Mouse (Mus musculus): ENCODE results near the gene Mdga1.

The Mdga1 gene

DNA sequence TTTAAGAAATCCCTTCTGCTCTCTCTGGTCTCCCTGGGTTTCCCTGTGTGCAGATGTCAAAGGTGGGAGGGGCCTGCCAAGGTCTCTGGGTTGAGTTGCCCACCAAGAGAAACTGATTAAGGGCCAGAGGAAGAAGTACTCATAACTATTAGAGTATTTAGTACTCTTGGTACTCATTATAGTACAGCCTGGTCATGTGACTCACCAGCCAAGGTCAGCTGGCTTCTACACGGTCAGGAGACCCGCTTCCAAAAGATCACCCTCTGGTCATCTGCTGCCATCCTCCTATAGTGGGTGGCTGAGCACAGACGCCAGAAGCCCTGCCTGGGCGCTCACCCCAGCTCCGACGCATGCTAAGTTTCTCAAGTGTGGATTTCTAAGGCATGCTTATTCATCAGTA is 124.9 kb downstream of the Mdga1 start:
- DNase-seq (ENCODE audit: low read depth, low spot score) = no peak

- DNase-seq (ENCODE audit: low read depth, low spot score) = no peak
These were observed 126.3 kb downstream of the Mdga1 start for GRCm38 (mm10) chr17:29843419-29844162.

- DNase-seq (ENCODE audit: low read depth, low spot score) = no peak
These were observed 127.9 kb downstream of the Mdga1 start for GRCm38 (mm10) chr17:29841781-29842690.

- DNase-seq (ENCODE audit: low read depth, low spot score) = no peak
These were observed 131.9 kb downstream of the Mdga1 start for GRCm38 (mm10) chr17:29838029-29838428.

DNA sequence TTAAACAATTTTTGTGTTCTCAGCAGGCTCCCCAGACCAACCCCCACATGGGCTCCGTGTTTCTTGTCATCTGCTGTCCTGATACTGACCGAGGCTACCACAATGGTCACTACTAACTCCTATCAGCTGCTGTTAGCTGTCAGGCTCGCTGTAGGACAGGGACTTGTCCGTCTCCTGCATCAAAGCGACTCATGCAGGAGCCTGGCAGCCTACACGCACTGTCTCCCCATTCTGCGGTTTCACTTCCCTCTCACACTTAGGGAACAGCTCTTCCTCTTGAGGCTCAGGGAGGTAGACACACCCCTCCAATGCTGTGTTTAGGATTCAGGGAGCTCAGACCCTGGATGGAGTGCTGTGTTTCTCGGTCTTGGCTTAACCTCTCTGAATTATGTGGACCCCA is 132.4 kb downstream of the Mdga1 start:
- no peak for DNase-seq (ENCODE audit: low read depth, low spot score)

GRCm38 (mm10) chr17:29834768-29835167 is 135.1 kb downstream of the Mdga1 start:
- DNase-seq (ENCODE audit: low read depth, low spot score) = no peak

GRCm38 (mm10) chr17:29834333-29834732 is 135.6 kb downstream of the Mdga1 start:
- no peak for DNase-seq (ENCODE audit: low read depth, low spot score)

GRCm38 (mm10) chr17:29831696-29832095 is 138.2 kb downstream of the Mdga1 start:
- DNase-seq (ENCODE audit: low read depth, low spot score) = no peak

GRCm38 (mm10) chr17:29829136-29829535 is 140.8 kb downstream of the Mdga1 start:
- no peak for DNase-seq (ENCODE audit: low read depth, low spot score)

- no peak for DNase-seq (ENCODE audit: low read depth, low spot score)
These were observed 142.3 kb downstream of the Mdga1 start for GRCm38 (mm10) chr17:29827602-29828001.

GRCm38 (mm10) chr17:29824512-29825120 is 145.3 kb downstream of the Mdga1 start:
- DNase-seq (ENCODE audit: low read depth, low spot score) = no peak

DNA sequence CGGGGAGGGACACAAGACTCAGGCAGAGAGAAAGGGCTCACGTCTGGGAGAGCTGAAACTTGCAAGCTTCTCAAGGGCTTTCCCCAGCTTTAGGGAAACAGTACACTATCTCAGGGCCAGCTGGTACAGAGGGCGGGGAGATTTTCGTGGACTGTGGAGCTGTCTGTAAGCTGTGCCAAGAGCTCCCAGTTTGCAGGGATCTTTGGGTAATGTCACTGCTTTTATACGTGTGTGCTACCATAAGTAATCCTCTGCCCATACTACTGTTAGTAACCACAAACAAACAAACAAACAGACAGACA is 145.7 kb downstream of the Mdga1 start:
- no peak for DNase-seq (ENCODE audit: low read depth, low spot score)

- DNase-seq (ENCODE audit: low read depth, low spot score) = no peak
These were observed 146.3 kb downstream of the Mdga1 start for GRCm38 (mm10) chr17:29823439-29824207.

- no peak for DNase-seq (ENCODE audit: low read depth, low spot score)
These were observed 150.3 kb downstream of the Mdga1 start for GRCm38 (mm10) chr17:29819608-29820007.

GRCm38 (mm10) chr17:29818989-29819388 is 150.9 kb downstream of the Mdga1 start:
- no peak for DNase-seq (ENCODE audit: low read depth, low spot score)

DNA sequence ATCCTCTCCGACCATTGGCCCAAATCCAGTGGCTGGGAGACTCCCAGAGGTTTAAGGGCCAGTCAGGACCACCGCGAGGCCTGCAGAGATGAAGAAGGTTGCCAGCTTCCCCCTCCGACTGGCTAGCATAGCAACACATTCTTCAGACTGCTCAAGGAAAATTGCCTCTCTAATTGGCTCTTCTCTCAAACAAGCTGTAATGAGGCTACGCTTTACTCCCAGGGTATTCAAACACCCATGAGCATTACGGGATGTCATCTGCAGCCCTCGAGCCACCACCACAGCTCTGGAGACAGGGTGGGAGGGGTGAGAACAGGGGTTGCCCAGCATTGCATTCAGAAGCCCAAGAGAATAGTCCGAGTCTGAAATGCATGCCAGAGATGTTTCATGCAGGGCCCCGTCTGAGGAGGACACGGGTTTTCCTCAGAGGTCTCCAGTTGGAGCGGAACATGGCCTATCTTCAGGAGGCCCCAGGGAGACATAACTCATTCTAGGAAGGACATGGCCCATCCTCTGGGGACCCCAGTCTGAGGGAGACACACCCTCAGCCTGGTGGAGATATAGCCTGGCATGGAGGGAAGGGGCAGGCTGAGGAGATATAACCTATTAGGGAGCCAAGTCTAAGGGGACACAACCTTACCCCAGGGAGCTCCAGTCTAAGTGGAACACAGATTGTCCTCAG is 151.5 kb downstream of the Mdga1 start:
- DNase-seq (ENCODE audit: low read depth, low spot score) = no peak

GRCm38 (mm10) chr17:29814758-29815157 is 155.1 kb downstream of the Mdga1 start:
- no peak for DNase-seq (ENCODE audit: low read depth, low spot score)

- no peak for DNase-seq (ENCODE audit: low read depth, low spot score)
These were observed 156.6 kb downstream of the Mdga1 start for GRCm38 (mm10) chr17:29813328-29813727.

GRCm38 (mm10) chr17:29803545-29803944 is 166.3 kb downstream of the Mdga1 start:
- no peak for DNase-seq (ENCODE audit: low read depth, low spot score)

GRCm38 (mm10) chr17:29801358-29801757 is 168.5 kb downstream of the Mdga1 start:
- DNase-seq (ENCODE audit: low read depth, low spot score) = peak; percentile 42

GRCm38 (mm10) chr17:29800096-29800455 is 169.8 kb downstream of the Mdga1 start:
- DNase-seq (ENCODE audit: low read depth, low spot score) = no peak

Data from retina, adult 2 months (tissue).